Mouse (Mus musculus) retina, postnatal 1 day (tissue): ENCODE results near the gene Ppil6.

ENCODE experiments used
- DNase-seq: peaks from one replicate; pipeline ENCODE4 v3.0.0-alpha.2; 2012

Ppil6 gene

DNA sequence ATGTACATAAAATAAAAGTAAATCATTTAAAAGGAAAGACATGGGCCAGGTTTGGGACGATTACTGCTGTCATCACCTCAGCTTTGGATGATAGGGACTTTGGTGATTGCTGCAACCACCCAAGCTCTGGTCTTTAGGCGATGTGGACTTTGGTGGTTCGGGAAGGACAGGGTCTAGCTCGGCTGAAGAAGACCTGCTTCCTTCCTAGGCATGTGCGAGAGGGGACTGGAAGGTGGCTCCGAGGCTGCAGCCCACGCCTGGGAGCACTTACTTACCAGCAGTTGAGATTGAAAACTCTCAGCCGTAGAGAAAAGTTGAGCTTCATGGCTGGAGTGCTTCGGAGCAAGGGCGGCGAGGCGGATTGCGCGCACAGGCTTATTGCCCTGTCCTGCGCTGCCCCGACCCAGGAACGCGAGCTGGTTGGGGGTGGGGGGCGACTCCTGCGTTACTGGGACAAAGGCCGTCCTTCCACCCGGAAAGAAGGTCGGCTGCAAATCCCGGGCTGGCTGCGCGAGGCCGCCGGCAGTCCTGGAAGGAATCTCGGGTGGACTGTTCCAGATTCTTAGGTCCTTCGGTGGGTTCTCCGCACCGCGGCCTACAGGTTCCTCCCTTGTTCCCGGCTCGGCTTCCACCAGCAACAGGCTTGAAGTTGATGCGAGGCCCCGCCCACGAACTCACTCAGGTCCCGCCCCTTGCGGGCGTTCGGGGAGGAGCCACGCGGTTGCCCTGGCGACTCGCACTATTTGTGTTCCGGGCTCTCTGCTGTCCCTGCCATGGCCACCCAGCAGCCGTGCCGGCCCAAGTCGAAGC lies at the start of gene Ppil6, which contains the start of gene Smpd2:
Gene Ppil6 (plus strand): TSS at position 732 of the 810 bp plus-strand sequence.
Gene Smpd2 (minus strand): TSS at position 662 of the 810 bp plus-strand sequence.
- peak; percentile 97 for DNase-seq

DNA sequence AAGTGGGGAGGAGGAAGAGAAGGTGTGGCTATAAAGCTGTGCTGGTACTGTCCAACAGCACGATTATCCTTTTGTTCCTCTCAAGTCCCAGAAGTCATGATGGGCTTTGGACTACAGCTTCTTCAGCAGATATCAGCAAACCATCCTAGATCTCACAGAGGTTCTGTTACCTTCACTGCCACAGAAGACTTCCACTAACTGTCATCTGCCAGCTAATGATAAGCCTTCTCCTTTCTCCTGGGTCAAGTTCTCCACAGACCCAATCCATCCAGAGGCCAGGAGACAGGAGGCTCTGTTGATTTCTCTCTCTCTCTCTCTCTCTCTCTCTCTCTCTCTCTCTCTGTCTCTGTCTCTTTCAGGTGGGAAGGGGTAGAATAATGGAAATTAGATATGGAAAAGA lies 42.0 kb upstream of the Ppil6 start:
- DNase-seq: no peak

DNA sequence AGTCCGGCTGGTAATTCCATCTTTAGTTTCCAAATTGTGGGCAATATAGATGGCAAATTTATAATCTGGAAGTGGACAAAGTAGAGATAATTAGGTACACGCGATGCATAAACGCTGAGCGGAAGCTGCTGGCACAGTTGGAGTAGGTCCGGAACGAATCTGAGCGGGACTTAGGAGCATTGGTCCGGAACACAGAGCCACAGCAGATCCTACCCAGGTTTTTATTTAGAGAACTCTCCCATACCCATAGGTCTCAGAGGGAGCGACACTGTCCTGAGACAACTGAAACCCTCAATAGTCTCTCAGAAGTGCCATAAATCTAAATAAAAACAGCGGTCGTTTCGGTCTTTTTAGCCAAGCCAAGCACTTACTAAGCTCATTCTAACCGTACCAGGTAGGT lies 40.6 kb upstream of the Ppil6 start:
- DNase-seq: no peak

DNA sequence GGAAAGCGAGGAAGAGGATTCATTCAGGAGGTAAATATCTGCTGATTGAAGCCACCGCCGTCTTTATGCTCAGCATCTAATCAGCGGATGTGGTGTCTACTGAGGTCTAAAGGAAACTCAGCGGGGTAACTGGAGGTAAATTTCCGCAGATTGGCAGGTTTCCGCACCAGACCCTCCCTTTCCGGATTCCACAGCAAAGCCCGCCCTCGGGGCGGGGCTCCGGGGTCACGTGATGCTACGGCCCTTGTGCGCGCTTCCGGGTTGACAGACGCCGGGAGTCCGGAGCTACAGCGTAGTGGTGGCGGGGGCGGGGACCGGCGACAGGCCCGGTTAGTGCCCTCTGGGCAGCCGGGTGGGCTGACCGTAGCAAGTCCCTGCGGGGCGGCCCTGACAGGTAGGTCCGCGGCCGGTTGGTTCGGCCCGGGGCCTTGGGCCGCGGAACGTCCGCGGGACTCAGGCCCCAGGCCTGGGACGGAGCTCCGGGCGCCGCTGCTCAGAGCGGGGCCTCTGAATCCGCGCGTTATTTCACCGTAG lies 40.0 kb upstream of the Ppil6 start, which contains the start of gene Zbtb24:
Gene Zbtb24 (plus strand): TSS at position 247 of the 534 bp plus-strand sequence.
- peak; percentile 97 for DNase-seq

DNA sequence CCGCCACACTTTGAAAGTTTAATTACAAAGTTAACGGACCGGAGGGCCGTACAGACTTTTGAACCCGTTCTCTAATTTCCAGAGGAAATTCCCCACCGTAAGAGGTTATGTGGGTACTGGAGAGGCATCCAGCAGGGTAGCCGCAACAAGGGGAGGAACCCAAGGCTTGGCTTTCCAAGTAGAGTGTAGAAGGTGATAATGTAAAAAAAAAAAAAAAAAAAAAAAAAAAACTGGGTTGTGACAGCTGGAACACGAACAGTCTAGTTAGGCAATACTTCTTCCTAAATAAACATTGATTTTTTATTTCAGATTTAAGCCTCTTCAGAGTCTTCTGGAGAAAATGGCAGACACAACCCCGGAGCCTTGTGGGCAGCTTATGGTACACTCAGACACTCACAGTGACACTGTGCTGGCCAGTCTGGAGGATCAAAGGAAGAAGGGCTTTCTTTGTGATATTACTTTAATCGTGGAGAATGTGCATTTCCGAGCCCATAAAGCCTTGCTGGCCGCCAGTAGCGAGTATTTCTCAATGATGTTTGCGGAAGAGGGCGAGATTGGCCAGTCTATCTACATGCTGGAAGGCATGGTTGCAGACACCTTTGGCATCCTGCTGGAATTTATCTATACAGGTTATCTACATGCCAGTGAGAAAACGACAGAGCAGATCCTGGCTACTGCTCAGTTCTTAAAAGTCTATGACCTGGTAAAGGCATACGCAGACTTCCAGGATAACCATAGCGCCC lies 39.3 kb upstream of the Ppil6 start:
- DNase-seq: no peak

DNA sequence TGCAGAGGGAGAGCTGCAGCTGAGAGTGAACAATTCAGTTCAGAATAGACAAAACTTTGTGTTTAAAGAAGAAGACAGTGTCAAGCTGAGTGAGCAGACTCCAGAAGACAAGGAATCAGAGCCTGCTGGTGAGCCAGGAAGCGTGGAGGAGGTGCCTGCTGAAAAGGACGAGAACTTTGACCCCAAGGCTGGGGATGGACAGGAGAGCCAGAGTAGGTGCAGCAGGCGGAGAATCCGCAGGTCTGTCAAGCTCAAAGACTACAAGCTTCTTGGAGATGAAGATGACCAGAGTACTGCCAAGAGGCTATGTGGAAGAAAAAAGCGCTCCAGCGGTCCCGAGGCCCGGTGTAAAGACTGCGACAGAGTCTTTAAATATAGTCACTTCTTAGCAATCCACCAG lies 38.6 kb upstream of the Ppil6 start:
- DNase-seq: no peak

DNA sequence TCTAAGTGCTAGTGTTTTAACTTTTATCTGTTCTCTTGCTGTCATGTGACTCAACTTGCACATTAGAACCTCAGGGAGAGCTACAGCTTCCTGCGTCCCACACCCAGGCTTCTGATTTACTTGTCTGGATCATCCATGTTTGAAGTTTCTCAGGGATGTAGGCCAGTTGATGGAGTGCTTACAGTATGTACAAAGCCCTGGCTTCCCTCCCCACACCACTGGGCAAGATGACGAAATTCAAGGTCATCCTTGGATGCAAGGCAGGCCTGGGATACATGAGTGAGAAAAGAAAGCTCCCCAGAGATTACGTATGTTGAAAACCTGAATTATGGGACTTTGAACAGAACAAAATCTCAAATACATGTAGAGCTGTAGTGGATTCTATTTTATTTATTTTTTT lies 37.4 kb upstream of the Ppil6 start:
- no peak for DNase-seq

DNA sequence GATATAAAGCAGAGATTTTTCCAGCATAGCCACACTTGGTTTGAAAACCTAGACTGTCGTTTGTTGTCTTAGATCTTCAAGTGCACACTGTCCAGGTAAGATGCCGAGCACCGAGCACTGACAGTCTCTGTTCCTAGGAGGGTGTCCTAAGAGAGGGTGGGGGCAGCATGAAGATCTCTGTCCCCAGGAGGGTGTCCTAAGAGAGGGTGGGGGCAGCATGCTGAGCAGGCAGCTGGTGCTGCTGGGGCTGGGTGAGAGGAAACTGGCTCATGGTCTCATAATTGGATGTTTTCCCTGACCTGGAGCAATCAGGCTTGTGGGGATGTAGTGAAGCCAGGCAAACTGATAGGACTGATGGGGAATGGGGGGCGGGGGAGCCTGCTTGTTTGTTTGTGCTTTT lies 30.2 kb upstream of the Ppil6 start:
- DNase-seq: no peak

DNA sequence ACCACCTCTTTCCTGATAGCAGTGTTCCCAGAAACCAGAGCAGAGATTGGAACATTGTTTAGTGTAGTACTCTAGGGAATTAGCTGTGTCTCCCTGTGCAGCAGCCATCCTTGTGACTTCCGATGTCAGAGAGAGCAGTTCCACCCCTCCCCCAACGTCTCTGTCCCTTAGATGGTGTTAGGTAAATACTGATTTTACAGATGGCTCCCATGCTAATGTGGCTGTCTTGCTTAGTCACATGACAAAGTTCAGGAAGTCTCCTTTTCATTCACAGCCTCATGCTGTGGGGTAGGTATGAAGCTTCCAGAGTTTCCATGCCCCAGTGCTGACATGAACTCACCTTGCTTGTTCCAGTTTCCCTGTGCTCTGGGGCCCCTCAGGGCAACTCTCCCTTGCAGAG lies 29.7 kb upstream of the Ppil6 start:
- peak; percentile 11 for DNase-seq

DNA sequence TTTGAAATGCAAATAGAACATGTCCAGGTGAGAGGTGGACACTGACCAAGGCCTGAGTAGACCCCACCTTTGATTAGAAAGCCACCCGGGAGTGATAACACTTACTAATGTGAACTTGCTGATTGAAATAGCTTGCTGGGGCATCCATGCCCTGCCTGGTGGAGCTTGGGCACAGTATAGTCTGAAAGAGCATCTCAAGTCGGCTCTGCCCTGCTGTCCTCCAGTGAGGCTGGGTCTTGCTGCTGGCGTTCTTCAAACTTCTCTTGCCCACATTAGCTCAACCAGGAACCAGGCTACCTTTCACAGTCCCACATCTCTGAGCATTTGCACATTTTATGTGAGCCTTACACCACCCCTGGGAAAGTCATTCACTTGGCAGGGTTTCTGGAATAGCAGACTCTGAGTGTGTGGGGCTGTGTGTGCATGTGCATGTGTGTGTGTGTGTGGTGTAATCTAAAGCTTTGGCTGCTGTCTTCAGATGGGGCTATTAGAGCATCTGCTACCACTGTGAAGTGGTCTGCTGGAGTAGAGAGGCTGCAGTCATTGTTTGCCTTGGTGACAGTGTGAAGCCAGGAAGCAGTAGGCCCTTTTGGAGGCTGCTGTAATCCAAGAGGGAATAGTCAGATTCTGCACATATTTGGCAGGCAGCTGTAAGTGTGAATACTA lies 29.0 kb upstream of the Ppil6 start:
- no peak for DNase-seq

DNA sequence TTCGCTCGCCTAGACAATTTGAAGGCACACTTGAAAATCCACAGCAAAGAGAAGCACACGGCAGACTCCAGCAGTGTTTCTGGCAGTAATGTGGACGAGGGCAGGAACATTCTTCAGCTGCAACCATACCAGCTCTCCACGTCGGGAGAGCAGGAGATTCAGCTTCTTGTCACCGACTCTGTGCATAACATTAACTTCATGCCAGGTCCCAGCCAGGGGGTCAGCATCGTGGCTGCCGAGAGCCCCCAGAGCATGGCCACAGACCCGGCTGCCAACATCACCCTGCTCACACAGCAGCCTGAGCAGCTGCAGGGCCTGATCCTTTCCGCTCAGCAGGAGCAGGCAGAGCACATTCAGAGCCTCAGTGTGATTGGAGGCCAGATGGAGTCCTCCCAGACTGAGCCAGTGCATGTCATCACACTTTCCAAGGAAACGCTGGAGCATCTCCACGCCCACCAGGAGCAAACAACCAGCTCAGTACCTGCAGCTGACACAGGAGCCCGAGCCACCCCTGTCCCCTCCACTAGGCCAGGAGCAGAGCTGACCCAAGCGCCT lies 25.8 kb upstream of the Ppil6 start:
- peak; percentile 28 for DNase-seq

DNA sequence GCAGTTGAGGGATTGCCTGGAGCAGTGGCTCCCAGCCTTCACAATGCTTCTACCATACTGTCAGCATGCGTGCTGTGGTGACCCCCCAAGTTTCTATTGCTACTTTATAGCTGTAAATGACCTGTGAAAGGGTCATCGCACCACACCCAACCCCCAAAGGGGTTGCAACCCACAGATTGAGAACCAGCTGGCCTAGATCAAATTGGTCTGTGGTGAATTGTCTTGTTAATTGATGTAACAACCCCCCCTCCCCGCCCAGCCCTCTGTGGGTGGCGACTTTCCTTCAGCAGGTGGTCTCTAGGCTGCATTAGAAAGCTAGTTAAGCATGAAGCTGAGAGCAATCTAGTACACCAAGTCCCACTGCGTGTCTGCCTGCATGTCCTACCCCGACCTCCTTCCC lies 22.9 kb upstream of the Ppil6 start:
- peak; percentile 48 for DNase-seq

DNA sequence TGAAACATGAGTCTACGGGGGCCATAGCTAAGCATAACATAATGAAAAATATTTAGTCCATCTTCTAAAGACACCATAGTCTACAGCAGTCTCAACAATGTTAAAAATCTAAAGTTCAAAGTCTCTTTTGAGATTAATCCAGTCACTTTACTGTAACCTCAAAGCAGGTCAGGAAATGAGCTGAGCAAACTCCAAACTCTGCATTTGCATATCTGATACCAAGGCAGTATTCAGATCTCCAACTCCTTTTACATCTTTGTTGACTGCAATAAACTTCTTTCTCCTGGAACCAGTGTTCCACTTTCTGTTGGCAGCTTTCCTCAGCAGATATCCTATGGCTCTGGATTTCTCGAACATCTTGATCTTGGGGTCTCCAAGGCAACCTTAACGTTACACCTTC lies 19.5 kb upstream of the Ppil6 start:
- DNase-seq: no peak

DNA sequence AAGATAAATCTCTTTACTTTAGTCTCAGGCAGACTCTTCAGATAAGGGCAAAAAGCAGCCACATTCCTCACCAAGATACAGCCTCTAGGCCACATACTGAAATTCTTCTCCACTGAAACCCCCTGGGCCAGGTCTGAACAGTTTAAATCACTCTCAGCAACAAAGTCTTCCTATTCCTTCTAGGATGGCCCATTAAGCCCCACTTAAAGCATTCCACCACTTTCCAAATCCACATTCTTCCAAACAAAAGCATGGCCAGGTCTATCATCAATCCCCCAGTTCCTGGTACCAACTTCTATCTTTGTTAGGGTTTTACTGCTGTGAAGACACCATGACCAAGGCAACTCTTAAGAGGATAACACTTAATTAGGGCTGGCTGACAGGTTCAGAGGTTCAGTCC lies 17.7 kb upstream of the Ppil6 start:
- DNase-seq: no peak

DNA sequence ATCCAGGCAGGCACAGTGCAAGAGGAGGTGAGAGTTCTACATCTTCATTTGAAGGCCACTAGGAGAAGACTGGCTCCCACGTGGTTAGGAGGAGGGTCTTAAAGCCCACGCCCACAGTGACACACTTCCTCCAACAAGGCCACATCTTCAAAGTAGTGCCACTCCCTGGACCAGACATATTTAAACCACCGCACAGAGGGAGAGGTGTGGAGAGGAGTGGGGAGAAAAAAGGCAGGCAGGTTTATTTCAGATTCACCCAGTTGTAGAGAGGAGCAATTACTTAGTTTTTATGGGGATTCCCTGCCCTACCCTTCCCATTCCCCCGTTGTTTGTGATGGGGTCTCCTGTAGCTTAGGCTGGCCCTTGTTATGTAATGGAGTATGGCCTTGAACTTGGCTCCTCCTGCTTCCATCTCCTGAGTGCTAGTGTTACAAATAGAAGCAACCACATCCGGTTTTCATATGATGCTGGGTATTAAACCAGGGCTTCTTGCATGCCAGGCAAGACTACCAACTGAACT lies 17.2 kb upstream of the Ppil6 start:
- DNase-seq: no peak

DNA sequence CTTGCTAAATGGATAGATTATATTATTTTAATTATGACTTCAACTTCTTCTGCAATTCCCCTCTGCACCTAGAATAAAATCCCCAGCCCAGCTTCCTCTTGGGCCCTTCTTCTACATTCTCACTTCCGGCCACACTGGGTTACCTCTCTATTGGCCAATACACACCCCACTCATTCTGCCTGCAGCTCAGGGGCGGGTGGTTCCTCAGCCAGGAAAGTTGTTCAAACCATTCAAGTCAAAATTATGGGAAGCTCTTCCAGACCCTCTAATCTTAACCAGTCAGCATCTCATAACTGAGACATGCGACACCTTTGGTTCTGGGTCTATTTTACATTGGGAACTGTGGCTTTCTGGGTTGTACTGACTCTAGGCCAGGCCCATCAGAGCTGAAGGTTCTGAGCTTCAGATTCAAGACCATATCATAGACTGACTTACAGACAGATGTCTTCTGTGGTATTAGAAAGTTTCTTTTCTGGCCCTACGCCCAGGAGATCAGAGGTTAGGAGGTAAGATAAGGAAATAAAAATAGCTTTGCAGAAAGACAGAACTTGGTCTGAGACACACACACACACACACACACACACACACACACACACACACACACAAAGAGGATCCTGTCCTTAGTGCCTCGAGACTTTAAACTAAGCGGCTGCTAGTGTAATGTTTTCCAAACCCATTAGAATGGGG lies 16.3 kb upstream of the Ppil6 start:
- DNase-seq: no peak

DNA sequence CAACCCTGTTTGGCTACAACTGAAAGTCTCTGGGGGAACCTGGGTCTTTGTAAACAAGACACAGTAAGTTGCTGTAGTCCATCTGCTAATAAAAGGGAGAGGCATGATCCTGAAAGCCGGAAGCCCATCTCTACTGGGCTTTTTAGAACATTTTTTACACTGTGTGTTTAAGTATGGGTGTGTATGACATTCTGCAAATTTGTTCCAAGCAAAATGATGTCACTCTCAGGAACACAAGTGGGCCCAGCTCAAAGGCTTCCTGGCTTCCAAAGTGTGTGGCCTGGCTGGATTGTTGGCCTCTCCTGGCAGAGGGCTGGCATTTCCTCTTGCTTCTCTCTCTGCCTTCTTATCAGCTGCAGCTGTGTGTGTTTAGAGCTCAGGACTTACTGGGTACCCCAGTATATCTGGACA lies 15.3 kb upstream of the Ppil6 start:
- DNase-seq: no peak

DNA sequence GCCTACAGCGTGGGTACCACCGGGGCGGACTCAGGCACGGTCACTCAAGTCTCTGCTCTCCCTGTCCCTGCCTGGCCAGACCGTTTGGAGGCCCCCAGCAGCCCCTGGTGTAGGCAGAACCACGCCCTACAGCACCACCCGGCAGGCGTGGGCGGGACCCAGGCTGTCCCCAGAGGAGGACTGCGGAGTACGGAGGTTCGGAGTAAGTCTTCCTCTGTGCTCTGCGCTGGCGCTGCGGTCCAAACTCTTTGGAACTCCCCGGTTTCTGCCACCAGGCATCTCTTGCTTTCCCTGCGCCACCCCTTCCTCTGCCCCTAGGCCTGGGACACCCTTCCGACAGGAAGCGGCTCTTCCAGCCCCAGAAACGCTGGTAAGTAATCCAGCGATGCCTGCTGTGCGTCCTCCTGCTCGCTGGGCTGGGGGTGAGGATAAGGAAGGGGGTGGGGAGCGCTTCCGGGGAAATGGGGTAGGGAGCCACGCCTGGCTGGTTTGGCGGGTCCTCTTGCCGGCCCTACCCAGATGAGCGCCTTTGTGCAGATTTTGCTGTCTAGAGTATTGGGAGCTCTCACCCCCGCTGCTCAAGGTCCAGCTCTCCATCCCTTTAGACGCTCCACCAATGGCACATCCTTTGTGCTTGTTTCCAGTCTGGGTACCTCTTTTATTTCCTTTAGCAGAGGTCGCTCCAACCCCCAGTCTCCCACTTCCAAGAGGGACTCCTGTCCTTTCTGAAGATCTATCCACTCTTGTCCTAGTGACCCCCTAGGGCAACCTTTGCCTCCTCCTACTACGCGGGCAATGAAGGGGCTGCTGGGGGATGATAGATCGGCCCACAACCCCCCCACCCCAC lies 13.8 kb upstream of the Ppil6 start, which contains the start of gene Mical1:
Gene Mical1 (plus strand): TSS at position 144 of the 847 bp plus-strand sequence.
- peak; percentile 78 for DNase-seq

DNA sequence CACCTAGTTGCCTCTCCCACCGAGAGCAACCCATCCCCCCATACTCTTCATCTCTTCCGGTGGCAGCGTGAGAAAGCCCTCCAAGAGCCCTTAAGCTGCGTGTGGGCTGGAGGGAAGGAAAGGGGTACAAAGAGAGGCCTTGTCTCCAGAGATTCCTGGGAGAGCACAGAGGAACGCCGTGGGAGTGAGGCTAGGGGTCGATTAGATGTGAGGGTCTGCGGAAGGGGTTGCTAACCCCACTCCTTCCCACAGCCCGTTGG lies 13.3 kb upstream of the Ppil6 start:
- DNase-seq: peak; percentile 87

DNA sequence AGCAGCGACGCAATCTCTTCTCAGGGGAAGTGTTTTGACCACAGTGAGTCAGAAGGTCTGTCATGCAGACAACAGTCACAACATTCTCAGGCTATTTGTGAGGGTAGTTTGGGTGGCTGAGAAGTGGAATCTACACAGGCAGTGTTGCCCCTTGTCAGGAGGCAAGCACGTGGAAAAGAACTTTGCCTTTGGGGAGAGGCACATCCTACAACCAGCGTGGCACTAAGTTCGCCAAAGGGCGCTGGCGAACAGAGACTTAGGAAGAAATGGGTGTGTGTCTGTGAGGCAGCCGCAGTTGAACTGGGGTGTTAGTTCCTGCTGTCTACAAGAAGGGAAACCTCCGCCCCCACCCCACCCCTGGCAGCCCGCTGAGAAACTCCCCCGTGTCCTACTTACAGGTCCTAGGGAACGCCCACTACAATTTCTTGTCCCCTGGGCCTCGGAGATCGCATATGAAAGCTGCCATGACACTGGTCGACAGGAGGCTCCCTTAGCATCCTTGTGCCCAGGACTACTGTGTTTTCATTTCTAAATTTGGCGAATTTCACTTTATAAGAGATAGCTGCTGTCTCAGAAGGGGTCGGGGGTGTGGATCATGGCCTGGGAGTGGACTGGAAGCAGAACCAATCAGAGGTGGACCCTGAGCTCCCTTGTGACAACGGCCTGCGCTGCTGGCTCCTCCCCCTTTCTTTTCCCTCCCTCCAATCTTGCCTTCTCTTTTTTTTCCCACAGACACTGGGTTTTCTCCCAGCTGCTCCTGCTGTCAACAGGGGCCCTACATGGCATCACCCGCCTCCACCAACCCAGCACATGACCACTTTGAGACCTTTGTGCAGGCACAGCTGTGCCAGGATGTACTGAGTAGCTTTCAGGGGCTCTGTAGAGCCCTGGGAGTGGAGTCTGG lies 12.7 kb upstream of the Ppil6 start:
- peak; percentile 93 for DNase-seq
